Mouse (Mus musculus): ENCODE measurements around the gene Tmem189. TPM values are rescaled to one million over a fixed set of nuclear protein-coding genes. Genes with fewer than 3 reads are reported as not detected.
"Not testable (repeated sequence)": the region's sequence is repeated elsewhere in the genome, so short reads cannot be mapped to it uniquely, and the experiment has no call there.

Gene Tmem189
- total RNA-seq, 2 experiments from 2014 or later = 27.2 TPM

- intact Hi-C loops (cut with DNase I) = no loop called here
- no peak for DNase-seq (ENCODE audit: low spot score)
These were observed 30.3 kb downstream of the Tmem189 start for GRCm38 (mm10) chr2:167659177-167659846.

DNA sequence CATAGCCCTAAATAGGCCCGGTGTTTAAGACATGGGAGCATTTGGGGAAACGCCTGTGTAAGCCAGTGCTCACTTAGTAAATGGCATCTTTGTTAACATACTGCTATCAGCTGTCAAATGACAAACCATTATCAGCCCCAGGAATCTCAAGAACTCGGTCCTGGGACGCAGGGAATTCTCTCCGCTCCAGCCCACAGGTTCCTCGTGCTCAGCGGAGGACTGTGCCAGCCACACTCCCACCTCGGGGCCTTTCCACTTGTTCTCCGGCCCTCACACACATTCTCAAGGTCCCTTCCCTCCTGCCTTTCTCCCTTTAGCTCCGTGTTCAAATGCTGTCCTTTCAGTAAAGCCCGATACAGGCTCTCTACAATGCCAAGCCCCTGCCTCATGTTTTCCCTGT lies 30.9 kb downstream of the Tmem189 start:
- intact Hi-C loops (cut with DNase I) = no loop called here
- DNase-seq (ENCODE audit: low spot score) = no peak

- DNase-seq (ENCODE audit: low spot score) = no peak
- intact Hi-C loops (cut with DNase I) = no loop called here
These were observed 31.6 kb downstream of the Tmem189 start for GRCm38 (mm10) chr2:167657973-167658372.

DNA sequence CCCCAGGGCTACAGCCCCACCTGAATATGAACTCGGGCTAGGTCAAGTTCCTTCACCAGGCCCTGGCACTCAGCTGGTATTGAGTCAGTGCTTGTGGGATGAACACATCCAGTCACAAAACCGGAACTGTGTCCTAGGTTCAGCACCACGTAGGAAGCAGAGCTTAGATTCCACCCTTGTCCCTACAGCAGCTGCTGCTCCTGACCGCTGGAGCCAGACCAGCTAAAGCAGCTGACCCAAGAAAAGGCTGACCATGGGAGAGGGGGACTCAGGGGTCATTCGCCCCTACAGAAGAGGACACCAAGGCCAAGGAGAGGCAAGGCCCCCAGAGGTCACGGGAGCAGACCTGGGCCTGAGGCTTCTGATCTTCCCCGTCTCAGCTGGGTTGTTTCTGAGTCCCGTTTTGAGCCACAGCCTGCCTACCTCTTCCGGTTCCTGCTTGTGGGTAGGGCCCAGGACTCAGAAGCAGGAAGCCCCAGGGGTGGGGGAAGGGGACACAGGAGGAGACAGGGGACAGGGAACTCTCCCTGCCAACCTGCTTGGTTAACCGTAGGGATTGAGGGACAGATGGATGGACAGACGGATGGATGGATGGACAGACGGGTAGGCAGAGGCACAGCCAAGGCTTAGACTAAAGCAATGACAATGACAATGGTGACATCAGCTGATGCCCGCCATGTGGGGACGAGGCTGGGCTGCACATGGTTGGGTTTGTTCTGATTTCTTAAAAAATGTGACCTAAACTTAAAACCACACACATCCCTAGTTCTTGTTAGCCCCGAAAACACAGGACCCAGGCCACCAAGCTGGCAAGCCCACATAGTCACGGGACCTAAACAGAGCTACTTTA lies 32.8 kb downstream of the Tmem189 start:
- no peak for DNase-seq (ENCODE audit: low spot score)
- intact Hi-C loops (cut with DNase I) = no loop called here

GRCm38 (mm10) chr2:167654911-167655600 lies 34.6 kb downstream of the Tmem189 start:
- intact Hi-C loops (cut with DNase I) = no loop called here
- no peak for DNase-seq (ENCODE audit: low spot score)

DNA sequence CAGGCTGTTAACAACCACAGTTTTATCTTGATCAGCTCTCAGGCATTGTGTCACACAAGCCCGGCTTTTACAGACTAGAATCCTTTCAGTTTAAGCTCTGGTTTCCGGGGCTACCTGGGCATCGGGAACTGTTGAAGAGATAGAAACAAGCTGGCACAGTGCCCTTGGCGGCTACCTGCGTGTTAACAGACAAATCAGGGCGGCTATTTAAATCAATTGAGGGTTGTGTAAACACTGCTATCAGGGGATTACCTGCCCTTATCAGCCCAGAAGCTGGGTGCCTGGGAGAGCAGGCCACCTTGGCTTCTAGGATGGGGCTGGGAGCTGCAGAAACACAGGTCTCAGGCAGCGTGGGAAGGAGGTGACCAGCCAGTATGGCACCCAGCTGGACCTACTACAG lies 36.9 kb downstream of the Tmem189 start:
- intact Hi-C loops (cut with DNase I) = no loop called here
- no peak for DNase-seq (ENCODE audit: low spot score)

DNA sequence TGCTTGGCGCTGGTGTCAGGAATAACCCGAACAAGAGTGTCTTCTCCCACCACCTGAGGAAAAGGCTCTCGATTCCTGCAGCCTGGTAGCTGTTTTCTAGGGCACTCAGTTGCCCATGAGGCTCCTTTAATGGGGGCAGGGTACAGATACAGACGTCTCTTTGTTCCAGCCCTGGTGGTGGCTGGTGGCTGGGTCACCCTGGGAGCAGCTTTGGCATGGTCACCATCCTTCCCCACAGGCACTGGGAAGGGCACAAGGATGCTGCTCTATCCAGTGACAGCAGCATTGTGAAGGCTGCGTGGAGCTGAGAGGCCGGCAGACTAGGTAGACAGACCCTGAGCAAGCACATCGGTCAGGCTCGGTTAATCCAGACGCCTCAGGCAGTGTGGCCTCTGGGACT lies 38.0 kb downstream of the Tmem189 start:
- no peak for DNase-seq (ENCODE audit: low spot score)
- intact Hi-C loops (cut with DNase I) = no loop called here

DNA sequence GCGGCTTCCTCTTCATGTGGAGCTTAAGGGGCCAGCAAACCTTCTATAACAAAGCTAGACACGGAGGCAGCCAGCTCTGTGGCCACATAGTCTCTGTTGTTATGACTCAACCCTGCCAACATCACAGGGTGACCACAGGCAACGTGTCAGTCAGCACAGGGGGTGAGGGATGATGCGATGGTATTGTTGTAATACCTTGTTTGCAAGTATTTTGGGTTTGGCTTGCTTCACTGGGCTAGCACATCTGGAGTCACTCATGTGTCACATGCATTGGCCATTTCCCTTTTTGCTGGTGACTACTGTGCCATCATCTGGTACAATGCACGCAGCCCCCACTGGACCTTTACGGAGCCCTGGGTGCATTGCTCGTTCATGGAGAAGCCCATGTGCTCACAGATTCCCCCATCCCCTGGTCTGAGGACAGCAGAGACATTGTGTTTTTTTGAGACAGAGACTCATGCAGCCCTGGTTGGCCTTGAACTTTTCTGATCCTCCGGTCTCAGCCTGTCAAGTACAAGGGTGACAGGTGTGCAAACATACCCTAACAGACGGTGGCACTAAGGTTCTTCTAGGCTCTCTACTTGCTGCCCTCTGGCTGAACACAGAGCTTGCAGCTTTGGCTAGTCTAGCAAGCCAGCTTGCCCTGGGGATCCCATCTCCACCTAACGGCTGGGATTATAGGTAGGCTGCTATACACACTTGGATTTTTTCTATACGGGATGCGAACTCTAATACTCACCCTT lies 40.2 kb downstream of the Tmem189 start:
- intact Hi-C loops (cut with DNase I) = no loop called here
- no peak for DNase-seq (ENCODE audit: low spot score)

- no peak for DNase-seq (ENCODE audit: low spot score)
- intact Hi-C loops (cut with DNase I) = no loop called here
These were observed 43.2 kb downstream of the Tmem189 start for GRCm38 (mm10) chr2:167646411-167646810.

GRCm38 (mm10) chr2:167643356-167644052 lies 46.1 kb downstream of the Tmem189 start:
- intact Hi-C loops (cut with DNase I) = loop anchor here (5.0 kb wide), 1 partner anchor 254 kb away; no protein-coding TSS in a partner anchor
- DNase-seq (ENCODE audit: low spot score) = not testable (repeated sequence)

GRCm38 (mm10) chr2:167642164-167642563 lies 47.5 kb downstream of the Tmem189 start:
- no peak for DNase-seq (ENCODE audit: low spot score)
- intact Hi-C loops (cut with DNase I) = loop anchor here (5.0 kb wide), 1 partner anchor 255 kb away; no protein-coding TSS in a partner anchor

DNA sequence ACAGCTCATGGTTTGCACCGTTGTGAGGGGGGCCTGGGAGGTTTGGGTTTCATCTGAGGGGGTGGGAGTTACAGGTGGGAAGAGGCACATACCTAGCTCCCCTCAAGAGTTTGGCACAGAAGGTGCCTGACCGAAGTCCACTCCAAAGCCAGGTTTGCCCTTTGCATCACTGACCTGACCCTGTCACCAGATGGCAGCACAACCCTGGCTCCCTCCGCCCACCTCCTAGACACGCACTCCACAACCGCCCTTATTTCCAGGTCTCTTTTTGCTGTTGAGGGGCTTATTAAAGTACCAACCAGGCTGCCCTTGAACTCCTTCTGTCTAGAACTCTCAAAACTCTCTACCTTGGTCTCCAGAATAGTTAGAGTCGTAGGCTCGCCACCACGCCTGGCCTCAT lies 48.3 kb downstream of the Tmem189 start:
- no peak for DNase-seq (ENCODE audit: low spot score)
- intact Hi-C loops (cut with DNase I) = loop anchor here (1.0 to 5.0 kb wide), 2 partner anchors 39 to 256 kb away; no protein-coding TSS in a partner anchor

- intact Hi-C loops (cut with DNase I) = loop anchor here (5.0 kb wide), 1 partner anchor 257 kb away; no protein-coding TSS in a partner anchor
- no peak for DNase-seq (ENCODE audit: low spot score)
These were observed 49.3 kb downstream of the Tmem189 start for GRCm38 (mm10) chr2:167640279-167640678.

DNA sequence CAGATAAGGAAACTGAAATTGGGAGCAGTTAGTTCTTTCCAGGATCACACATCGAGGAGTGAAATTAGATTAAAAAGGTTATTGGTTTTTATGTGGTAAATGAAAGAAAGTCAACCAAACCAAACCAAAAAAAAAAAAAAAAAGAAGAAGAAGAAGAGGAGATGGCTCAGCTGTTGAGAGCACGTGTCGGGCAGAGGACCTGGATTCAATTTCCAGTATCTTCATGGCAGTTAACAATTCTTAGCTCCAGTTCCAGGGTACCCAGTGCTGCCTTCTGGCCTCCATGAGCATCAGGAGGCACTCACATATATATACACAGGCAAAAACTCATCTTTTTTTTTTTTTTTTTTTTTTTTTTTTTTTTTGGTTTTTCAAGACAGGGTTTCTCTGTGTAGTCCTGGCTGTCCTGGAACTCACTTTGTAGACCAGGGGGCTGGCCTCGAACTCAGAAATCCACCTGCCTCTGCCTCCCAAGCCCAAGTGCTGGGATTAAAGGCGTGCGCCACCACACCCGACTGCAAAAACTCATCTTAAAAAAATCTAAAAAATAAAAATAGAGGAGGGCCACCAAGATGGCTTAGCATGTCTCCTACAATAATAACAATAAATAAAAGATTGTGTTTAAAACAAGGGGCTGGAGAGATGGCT lies 54.6 kb downstream of the Tmem189 start:
- DNase-seq (ENCODE audit: low spot score) = no peak
- intact Hi-C loops (cut with DNase I) = no loop called here

- intact Hi-C loops (cut with DNase I) = no loop called here
These were observed 55.3 kb downstream of the Tmem189 start for GRCm38 (mm10) chr2:167634338-167634770.

DNA sequence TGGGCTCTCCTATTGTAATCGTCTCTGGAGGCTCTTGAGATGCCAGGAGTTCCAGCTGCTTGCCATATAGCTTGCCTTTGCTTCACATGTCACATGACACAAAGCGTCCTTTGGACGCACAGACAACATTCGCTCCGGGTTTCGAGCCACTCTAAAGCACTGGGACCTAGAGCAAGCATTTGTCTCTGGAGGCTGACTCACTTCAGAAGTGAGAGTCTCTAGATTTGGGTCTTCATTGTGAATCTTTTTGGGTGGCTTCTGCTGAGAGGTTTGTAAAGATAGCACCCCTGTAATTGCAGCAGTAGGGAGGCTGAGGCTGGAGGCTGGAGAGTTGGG lies 56.1 kb downstream of the Tmem189 start:
- intact Hi-C loops (cut with DNase I) = no loop called here
- DNase-seq (ENCODE audit: low spot score) = no peak

More at GRCm38 (mm10) chr2:167634338-167634770, 55.3 kb downstream of the Tmem189 start:
- DNase-seq (ENCODE audit: low spot score) = peak; percentile 90

DNA sequence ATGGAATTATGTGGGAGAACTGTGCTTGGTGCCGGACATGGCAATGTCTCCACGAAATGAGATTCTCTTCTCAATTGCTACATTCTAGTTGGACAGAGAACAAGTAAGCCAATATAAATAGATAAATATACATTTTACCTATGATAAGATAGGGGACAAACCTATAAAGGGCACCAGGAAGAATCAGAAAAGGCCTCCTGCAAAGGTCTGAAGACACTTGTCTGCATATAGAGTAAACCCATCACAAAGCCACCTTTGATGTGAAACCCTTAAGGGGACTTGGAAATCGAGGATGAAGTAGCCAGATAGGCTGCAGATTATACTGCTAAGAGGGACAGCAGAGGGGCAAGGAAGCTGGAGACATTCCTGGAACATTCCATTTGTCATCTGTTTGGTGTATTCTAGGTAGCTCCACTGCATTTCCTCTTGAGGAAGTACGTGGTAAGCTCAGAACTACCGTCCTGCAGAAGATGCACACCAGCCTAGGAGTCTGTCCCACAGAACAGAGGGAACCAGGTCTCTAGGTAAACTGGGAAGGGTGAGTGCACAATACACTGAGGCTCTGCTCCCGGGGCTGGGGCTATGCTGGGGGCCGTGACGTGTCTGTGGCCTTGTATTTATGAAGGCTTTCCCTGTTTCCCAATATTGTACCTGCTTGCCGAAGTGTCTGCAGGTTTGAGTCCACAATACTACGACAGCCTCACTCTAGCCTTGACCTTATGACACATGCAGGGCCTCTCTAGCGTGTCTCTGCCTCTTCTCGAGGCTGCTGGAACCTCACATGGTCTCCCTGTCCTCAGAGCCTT lies 56.7 kb downstream of the Tmem189 start:
- intact Hi-C loops (cut with DNase I) = no loop called here
- no peak for DNase-seq (ENCODE audit: low spot score)

Measured in heart, postnatal 25 days (tissue).